Mouse (Mus musculus): ENCODE results near the gene Tns1. TPM values are rescaled to one million over a fixed set of nuclear protein-coding genes. Genes with fewer than 3 reads are reported as not detected.

Gene Tns1
- total RNA-seq, 2 experiments from 2014 or later: 3.1 to 15.4 TPM

DNA sequence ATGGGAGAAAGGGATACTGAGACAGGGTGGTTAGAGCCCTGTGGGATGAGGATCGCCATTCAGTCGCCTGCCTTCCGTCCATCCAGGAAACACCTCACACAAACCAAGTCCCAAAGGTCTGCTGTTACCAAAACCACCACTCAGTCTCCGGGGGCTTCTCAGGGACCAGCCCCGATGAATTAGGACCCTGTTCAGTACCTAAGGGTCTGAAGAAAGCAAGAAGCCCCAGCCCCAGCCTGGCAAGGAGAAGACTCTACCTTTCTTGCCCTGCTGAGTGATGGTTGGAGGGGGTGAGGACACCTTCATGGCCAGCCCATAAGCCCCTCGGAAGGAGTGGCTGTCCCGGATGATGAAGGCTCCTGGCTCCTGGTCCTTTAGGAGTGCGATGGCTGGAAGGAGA, 203.5 kb downstream of the Tns1 start:
- no peak for ATAC-seq (replicated peaks; ENCODE audit: poor library complexity)

DNA sequence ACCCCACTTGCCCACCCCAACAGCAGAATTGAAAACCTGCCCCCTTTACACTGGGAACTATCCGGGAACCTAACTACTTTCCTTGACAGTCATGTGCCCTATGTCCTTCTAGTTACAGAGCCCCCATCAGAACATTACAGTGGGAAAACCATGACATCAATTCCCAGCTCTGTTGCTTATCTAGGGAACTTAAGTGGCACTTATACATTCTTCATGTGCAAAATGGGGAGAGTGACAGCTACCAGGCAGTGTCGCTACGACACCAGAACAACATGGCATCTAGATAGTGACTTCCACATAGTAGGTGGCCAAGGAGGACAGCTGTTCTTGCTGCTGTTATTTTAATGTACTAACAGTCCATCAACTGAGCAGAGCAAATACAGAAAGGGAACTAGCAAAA, 204.3 kb downstream of the Tns1 start:
- no peak for ATAC-seq (replicated peaks; ENCODE audit: poor library complexity)

DNA sequence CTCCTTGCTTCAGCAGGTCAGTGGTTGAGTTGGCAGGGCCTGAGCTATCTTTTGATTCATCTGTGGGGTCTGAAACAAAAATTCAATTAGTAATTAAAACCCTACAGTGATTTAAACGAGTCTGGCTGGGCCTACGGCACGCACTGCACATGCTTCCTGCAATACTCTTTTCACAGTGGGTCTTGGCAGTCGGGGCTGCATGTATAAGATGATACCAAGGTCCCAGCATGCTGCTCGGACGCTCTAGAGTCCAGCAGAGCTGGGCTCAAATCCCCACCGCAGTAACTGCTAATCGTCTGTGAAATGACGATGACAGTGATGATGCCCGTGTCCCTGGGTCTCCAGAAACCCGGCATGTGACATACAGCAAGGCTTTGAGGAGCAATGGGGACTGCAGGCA, 206.2 kb downstream of the Tns1 start:
- no peak for ATAC-seq (replicated peaks; ENCODE audit: poor library complexity)

DNA sequence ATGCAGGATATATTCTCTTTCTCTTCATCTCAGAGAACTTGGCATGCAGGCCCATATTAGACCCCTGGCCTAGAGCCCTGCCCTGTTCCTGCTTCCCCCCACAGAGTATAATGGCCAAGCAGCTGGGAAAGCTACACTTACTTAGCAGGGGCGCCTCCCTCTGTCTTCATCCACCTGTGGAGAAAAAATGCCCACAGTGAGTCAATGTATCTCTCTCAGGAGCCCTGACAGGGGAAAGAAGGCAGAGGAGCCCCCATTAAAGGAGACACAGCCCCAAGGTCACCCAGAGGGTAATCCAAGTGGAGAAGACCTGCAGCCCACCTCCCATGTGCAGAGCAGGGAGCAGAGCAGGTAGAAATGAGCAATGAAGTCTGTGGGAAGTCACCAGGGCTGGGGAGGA, 208.0 kb downstream of the Tns1 start:
- no peak for ATAC-seq (replicated peaks; ENCODE audit: poor library complexity)

GRCm38 (mm10) chr1:73915218-73916070, 208.8 kb downstream of the Tns1 start:
- ATAC-seq (replicated peaks; ENCODE audit: poor library complexity): 0 out of 2 replicates have a peak, but pooled peaks have one; percentile 26

DNA sequence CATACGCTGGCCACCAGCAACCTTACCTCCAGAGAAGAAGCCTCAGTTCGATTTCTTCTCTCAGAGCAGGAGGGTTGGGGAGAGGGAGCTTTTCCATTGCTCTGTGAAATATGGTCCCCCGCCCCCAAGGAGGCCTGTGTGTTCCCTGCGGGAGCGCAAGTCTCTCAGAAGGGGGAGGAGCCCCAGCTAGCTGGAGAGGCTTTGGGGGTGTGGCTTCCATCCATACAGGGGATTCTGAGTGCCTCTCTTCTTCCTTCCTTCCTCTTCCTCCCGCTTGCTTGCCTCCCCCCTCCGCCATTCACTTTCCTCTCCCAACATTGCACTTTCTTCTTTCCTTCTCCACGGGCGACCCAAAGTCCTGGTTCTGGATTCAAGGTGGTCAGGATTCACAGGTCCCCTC, 210.2 kb downstream of the Tns1 start:
- no peak for ATAC-seq (replicated peaks; ENCODE audit: poor library complexity)

DNA sequence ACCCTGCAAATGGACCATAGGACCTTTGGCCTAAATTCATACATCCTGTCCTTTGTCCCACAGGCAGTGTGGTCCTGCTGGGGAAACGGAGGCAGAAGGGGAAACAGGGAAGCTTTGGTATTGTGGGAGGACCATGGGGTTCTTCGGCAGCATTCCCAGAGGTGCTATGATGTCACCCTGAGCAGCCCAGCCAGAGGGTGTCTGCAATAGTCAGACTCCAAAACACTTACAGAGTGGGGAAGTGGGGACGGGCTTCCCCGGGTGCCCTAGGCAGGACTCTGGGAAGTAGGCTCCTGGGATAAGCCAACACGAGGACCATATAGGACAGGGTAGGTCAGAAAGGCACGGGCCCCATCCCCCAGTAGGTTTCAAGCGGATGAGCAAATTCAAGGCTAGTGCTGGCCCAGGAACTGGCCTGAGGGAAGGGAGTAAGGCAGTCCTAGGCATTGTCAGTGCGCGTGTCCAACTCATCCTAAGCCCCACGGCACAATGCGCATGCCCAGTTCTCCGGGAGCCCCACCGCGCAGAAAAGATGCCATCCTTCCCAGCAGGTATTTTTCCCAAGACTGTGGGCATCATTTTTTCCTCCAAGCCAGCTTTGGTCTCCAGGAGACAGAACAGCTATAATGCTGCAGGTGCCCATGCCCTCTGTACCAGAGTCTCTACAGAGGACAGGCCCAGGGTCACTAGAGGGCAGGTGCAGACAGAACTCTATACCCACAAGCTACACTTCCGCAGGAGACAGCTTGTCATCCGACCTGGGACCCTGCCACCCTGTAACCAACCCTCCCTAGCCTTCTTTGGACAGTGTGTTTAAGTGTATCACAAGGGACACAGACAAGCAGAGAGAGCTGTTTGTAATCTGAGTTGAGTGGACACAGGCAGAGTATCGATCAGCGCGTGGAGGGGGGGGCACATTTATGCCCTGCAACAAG, 210.9 kb downstream of the Tns1 start:
- no peak for ATAC-seq (replicated peaks; ENCODE audit: poor library complexity)

GRCm38 (mm10) chr1:73912466-73912865, 211.8 kb downstream of the Tns1 start:
- no peak for ATAC-seq (replicated peaks; ENCODE audit: poor library complexity)

DNA sequence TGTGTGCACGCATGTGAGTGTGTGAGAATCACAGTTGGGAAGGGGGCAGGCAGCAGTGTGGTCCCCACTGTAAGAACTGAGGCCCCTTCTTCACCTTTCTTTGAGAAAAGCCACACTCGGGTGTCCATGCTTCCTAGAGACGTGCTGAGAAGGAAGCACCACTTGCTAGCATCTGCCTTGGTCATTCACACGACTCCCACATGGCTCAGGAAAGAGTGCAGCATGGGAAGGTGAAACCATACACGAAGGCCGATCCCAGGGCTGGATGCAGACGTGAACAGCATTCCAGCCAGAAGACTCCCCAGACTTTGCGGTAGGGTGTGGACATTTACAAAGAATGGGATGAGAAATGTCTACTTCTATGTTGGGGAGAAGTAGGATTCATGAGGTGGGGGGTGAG, 212.3 kb downstream of the Tns1 start:
- ATAC-seq (replicated peaks; ENCODE audit: poor library complexity): no peak

GRCm38 (mm10) chr1:73910701-73911100, 213.5 kb downstream of the Tns1 start:
- no peak for ATAC-seq (replicated peaks; ENCODE audit: poor library complexity)

DNA sequence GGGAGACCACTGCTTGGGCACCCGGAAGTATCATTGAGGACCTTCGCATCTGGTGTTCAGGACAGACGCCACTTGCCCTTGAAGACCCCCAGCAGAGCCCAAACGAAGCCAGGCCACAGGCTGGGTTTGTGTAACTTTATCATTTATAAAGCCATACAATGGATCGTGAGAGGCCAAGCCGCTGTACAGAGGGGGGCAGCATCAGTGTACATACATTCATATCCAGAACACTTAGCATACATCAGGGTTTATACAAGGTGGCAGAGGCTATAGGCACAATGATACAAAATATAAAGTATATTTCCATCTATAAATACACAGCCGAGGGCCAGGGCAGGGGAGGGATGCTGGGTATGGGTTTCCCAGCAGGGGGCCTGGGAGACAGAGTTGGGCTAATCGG, 214.1 kb downstream of the Tns1 start:
- ATAC-seq (replicated peaks; ENCODE audit: poor library complexity): no peak

DNA sequence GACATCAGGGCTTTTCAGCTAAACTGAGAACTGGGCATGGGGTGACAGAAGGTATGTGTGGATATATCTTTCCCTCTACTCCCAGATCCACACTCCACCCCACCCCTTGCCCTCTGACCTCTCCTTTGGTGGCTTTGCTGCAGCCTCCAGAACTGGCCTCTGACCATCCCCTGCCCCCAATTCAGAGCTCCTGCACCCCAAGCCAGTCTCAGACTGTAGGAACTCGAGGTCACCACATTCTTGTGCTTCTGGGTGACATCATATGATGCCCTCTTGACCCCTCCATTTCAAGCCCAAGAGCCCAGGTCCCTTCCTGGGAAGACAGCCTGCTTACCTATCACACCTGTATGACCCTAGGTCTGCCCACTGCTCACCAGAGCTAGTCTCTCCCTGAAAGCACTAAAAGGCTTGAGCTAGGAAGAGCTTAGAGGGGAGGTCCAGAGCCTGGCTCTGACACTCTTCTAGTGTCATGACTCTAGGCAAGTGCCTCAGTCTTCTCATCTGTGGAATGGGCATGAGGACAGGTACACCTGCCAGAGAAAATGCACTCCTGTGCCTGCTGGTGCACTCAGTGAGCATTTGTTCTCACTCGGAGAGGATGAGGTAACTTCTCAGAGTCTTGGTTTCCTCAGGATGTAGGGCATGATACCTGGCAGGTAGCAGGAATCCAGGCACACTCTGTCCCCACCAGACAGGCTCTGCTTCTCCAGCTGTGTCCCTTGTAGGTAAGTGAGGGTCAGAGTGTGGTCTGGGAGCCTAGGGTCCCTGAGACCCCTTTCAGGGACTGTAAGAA, 214.9 kb downstream of the Tns1 start:
- ATAC-seq (replicated peaks; ENCODE audit: poor library complexity): no peak

GRCm38 (mm10) chr1:73908081-73908960, 215.9 kb downstream of the Tns1 start:
- no peak for ATAC-seq (replicated peaks; ENCODE audit: poor library complexity)

DNA sequence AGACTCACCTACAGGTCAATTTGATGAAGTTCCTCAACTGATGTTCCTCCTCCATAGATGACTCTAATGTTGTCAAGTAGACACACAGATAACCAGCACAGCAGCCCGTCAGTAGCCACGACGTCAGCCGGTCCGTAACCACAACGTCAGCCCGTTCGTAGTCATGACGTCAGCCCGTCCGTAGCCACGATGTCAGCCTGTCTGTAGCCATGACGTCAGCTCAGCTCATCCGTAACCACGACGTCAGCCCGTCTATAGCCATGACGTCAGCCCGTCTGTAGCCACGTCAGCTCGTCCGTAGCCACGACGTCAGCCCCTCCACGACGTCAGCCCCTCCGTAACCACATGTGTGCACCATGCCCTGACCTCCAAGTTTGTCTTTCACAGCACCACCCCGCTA, 217.1 kb downstream of the Tns1 start:
- ATAC-seq (replicated peaks; ENCODE audit: poor library complexity): no peak

- ATAC-seq (replicated peaks; ENCODE audit: poor library complexity): no peak
Measured at GRCm38 (mm10) chr1:73906376-73906775, 217.9 kb downstream of the Tns1 start.

DNA sequence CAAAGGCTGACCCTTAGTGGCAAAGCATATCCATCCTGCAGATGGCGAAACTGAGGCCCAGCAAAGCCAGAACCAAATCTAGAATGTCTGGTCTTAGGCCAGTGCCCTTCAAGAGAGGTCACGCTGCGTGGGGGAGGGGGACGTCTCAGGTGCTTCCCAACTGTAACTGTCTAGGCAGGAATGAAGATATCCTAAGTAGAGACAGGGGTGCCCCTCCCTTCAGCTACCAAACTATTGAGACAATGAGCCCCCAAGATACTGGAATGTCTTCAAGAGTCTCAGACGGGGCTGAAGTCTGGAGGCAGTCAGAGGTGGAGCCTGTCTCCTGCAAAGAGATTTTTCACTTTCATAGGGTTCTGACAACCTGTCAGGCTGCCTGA, 218.4 kb downstream of the Tns1 start:
- ATAC-seq (replicated peaks; ENCODE audit: poor library complexity): no peak

DNA sequence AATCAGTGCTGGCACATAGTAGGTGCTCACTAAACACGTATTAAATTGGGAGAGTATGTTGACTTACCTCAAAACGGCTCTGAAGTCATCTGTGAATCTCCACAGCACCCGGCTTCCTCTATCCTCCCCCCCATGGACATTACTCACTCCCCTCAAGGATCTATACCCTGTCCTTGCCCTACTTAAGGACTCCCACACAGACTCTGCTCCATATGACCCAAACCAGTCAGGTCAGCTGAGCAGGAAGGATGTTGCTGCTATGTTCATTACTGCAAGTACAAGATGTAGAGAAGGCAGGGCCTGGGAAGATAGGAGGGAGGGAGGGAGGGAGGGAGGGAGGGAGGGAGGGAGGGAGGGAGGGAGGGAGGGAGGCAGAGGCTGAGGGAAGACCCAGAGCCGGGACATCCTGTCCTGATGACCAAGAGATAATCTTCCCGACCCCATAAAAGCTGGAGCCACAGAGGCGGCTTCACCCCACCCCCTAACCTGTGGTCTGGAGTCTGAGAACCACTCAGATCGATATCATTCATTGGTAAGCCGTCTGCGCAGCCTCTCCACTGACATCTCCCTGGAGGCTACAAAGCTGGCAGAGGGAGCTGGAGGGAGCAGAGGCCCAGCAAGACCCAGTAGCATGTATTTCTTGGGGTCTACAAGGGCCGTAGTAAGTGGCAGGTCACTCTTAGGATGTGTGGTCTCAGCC, 219.0 kb downstream of the Tns1 start:
- no peak for ATAC-seq (replicated peaks; ENCODE audit: poor library complexity)

DNA sequence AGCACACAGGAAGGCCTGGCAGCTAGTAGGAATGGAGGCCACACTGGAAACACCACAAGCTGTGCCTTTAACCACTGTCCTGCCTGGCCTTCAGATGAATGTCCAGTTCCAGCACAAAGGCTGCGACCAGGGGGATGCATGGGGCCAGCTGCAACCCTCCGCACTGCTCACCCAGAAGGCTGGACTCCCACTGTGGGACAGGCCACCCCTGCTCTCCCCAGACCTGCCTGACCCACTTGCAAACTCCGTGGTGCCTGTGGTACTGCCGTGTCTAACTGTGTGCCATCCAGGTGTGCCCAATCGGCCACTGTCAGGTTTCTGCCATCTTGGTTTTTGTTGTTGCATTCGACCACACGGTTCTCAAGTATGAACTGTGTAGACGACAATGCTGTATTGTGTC, 219.6 kb downstream of the Tns1 start:
- ATAC-seq (replicated peaks; ENCODE audit: poor library complexity): no peak

DNA sequence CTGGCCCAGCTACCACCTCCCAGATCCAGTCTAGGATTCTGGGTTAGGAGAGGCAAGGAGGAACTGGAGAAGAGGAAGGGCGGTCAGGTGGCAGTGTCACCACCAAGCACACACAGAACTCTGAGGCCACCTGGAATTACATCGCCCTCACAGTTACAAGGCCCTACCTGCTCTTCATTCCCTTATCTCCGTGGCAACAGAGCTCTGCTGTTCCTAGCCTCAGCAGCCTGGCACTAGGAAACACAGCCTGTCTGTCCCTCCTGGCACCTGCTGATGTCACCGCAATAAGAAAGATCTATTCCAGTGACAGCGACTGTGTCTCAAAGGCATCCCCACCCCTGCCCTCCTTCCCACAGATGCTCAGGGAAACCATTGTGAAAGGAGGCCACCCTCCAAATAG, 221.2 kb downstream of the Tns1 start:
- ATAC-seq (replicated peaks; ENCODE audit: poor library complexity): no peak
